Mouse (Mus musculus): ENCODE data around the gene Opa3. TPM values are rescaled to one million over a fixed set of nuclear protein-coding genes. Genes with fewer than 3 reads are reported as not detected.

The Opa3 gene
- total and polyA plus RNA-seq, 3 experiments: 9.4 to 21.2 (median 11.9) TPM

DNA sequence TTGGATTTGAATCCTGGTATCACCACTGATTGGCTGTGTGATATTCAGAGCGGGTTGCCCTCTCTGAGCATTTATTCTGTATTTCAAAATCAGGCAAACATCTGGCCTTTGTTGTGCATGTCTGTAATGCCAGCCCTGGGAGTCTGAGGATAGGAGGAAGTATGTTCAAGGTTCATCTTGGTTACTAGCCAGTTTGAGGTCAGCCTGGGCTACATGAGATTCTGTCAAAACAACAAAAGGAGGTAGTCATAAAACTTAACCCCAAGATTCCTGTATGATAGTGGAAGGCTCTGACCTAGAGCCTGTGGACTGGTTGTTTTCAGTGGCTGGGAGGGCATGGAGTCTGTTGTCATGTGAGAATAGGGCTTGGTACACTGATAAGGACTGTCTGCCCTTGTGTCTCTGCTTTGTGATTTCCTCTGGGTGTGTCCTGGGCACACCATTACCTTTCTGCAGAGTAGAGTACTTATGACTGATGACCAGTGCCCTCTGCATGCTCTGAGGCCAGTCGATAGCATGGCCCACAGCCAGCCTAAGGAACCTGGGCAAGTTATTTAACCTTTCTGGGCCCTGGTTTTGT lies 7.0 kb downstream of the Opa3 start:
- Histone ChIP-seq H3K4me3 (replicated peaks in 1 of 3; ENCODE audit: low read depth in 2 of 3, low read length in 2 of 3, poor library complexity in 1 of 3) (no peak overlapping the region), H3K27ac (ENCODE audit: insufficient read depth, low read depth) (no peak overlapping the region; the same call in 1 of the 2 replicates), H3K9ac (ENCODE audit: insufficient read depth, low read depth) (no peak overlapping the region), H3K27me3 (replicated peaks) (no peaks in the 10 kb centered on the region), H3K9me3 (replicated peaks; ENCODE audit: low read length) (no peaks in the 10 kb centered on the region), H3K36me3 (replicated peaks in 1 of 2; ENCODE audit: control insufficient read depth in 1 of 2, insufficient read depth in 1 of 2, low read length in 1 of 2) (peaks cover 0 to 54% of the 10 kb centered on the region in 2 experiments), H3K79me2 (replicated peaks; ENCODE audit: control insufficient read depth, extremely low read depth, insufficient read depth, poor library complexity, severe bottlenecking) (peaks cover 3% of the 10 kb centered on the region), H3K4me2 (ENCODE audit: insufficient read depth, low read depth, poor library complexity, severe bottlenecking) (no peak overlapping the region), H3K4me1 (ENCODE audit: control insufficient read depth in 1 of 2, insufficient read depth in 2 of 2) (peaks cover 0 to 31% of the 10 kb centered on the region in 2 experiments; a peak in 2 of 4 replicates)
- dilution Hi-C loops (cut with MboI; ENCODE audit: extremely low pct_ligation_motif_present, extremely low pct_unique_long_range_greater_than_20kb, low sequenced_read_pairs) (no loop called here), in situ Hi-C loops (cut with MboI; ENCODE audit: low pct_ligation_motif_present, low pct_unique_long_range_greater_than_20kb, low sequenced_read_pairs) (no loop called here)
- DNase-seq (ENCODE audit: extremely low read depth): no peak
- TF ChIP-seq POLR2A (IDR thresholded peaks at IDR 0.05; ENCODE audit: low read depth, low read length) (no peak), MEF2A (IDR thresholded peaks at IDR 0.05; ENCODE audit: borderline replicate concordance, low read depth, low read length) (no peak), ZC3H11A (IDR thresholded peaks at IDR 0.05; ENCODE audit: low read depth, low read length) (no peak)

DNA sequence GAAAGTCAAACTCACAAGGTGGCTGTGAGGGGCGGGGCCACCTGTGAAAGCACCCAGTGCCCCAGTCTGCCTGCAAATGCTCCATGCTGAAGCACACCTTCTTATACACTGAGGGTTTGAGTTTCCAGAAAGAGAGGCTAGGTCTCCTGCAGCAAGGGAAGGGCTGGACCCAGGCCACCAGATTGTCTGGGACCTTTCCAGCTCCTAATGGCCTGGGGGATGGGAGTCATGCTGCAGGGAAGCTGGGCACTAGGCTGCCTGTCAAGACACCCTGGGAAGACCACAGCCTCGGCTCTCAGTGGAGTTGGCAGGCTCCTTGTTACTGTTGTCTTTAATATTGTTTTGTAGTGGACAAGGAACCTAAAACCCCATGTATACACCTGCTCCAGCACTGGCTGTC lies 8.3 kb downstream of the Opa3 start:
- no peak for TF ChIP-seq CHD1 (IDR thresholded peaks at IDR 0.05; ENCODE audit: low read depth, low read length)
- TF ChIP-seq MEF2A (IDR thresholded peaks at IDR 0.05; ENCODE audit: borderline replicate concordance, low read depth, low read length): no peak
- no peak for TF ChIP-seq CTCF (conservative IDR thresholded peaks at IDR 0.05 in 1 of 2, IDR thresholded peaks at IDR 0.05 in 1 of 2; ENCODE audit: low read depth in 2 of 2, low read length in 2 of 2)
- TF ChIP-seq MXI1 (IDR thresholded peaks at IDR 0.05; ENCODE audit: low read depth, low read length): no peak
- TF ChIP-seq USF2 (conservative IDR thresholded peaks at IDR 0.05; ENCODE audit: low read depth, low read length): no peak
- TF ChIP-seq ETS1 (conservative IDR thresholded peaks at IDR 0.05; ENCODE audit: low read depth, low read length): no peak
- TF ChIP-seq SIN3A (IDR thresholded peaks at IDR 0.05; ENCODE audit: low read length): no peak
- no peak for TF ChIP-seq SMC3 (IDR thresholded peaks at IDR 0.05; ENCODE audit: low read depth, low read length)
- TF ChIP-seq ZC3H11A (IDR thresholded peaks at IDR 0.05; ENCODE audit: low read depth, low read length): no peak
- H3K27me3 ChIP-seq (replicated peaks): no peaks in the 10 kb centered on the region
- H3K4me2 ChIP-seq (ENCODE audit: insufficient read depth, low read depth, poor library complexity, severe bottlenecking): no peak overlapping the region
- DNase-seq (ENCODE audit: extremely low read depth): no peak
- H3K9ac ChIP-seq (ENCODE audit: insufficient read depth, low read depth): no peak overlapping the region
- in situ Hi-C loops (cut with MboI; ENCODE audit: low pct_ligation_motif_present, low pct_unique_long_range_greater_than_20kb, low sequenced_read_pairs) (no loop called here), dilution Hi-C loops (cut with MboI; ENCODE audit: extremely low pct_ligation_motif_present, extremely low pct_unique_long_range_greater_than_20kb, low sequenced_read_pairs) (no loop called here)
- no peak overlapping the region for H3K27ac ChIP-seq (ENCODE audit: insufficient read depth, low read depth)
- peaks cover 0 to 51% of the 10 kb centered on the region in 2 experiments for H3K36me3 ChIP-seq (replicated peaks in 1 of 2; ENCODE audit: control insufficient read depth in 1 of 2, insufficient read depth in 1 of 2, low read length in 1 of 2)
- H3K4me3 ChIP-seq (replicated peaks in 1 of 3; ENCODE audit: low read depth in 2 of 3, low read length in 2 of 3, poor library complexity in 1 of 3): no peak overlapping the region
- no peaks in the 10 kb centered on the region for H3K9me3 ChIP-seq (replicated peaks; ENCODE audit: low read length)
- peaks cover 3% of the 10 kb centered on the region for H3K79me2 ChIP-seq (replicated peaks; ENCODE audit: control insufficient read depth, extremely low read depth, insufficient read depth, poor library complexity, severe bottlenecking)
- H3K4me1 ChIP-seq (ENCODE audit: control insufficient read depth in 1 of 2, insufficient read depth in 2 of 2): peaks cover 0 to 20% of the 10 kb centered on the region in 2 experiments; a peak in 2 of 4 replicates

DNA sequence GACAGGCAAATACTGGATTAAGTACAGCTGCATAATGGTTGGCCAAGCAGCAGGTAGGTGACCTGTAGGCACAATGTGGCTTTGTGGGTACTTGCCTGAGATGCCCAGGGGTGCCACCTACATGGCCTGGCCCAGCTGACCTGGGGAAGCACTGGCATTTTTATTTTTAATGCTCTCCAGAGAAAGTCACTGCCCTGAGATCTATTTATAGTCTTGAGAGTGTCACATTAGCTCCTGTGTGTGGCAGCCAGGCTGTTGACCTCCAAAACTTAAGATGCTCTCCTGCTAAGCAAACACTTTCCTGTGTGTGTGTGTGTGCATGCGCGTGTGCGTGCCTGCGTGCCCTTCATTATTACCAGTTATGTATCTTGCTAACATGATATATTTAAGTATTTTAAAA lies 10.2 kb downstream of the Opa3 start:
- in situ Hi-C loops (cut with MboI; ENCODE audit: low pct_ligation_motif_present, low pct_unique_long_range_greater_than_20kb, low sequenced_read_pairs): no loop called here
- DNase-seq (ENCODE audit: extremely low read depth): no peak
- TF ChIP-seq TBP (conservative IDR thresholded peaks at IDR 0.05; ENCODE audit: low read depth, low read length) (no peak), PAX5 (IDR thresholded peaks at IDR 0.05; ENCODE audit: low read length) (no peak), CHD2 (IDR thresholded peaks at IDR 0.05; ENCODE audit: low read length) (no peak), UBTF (IDR thresholded peaks at IDR 0.05; ENCODE audit: low read depth, low read length) (no peak), MYC (IDR thresholded peaks at IDR 0.05; ENCODE audit: low read depth, low read length) (no peak), POLR2AphosphoS2 (IDR thresholded peaks at IDR 0.05; ENCODE audit: low read depth, low read length) (no peak), ELF1 (IDR thresholded peaks at IDR 0.05; ENCODE audit: low read depth, low read length) (no peak), MAFK (IDR thresholded peaks at IDR 0.05; ENCODE audit: insufficient replicate concordance, low read length) (no peak), MXI1 (IDR thresholded peaks at IDR 0.05; ENCODE audit: low read depth, low read length) (no peak), TCF12 (IDR thresholded peaks at IDR 0.05; ENCODE audit: low read depth, low read length) (no peak), ZKSCAN1 (IDR thresholded peaks at IDR 0.05; ENCODE audit: borderline replicate concordance, low read depth, low read length) (no peak), IRF4 (IDR thresholded peaks at IDR 0.05; ENCODE audit: low read depth, low read length) (no peak), RCOR1 (conservative IDR thresholded peaks at IDR 0.05; ENCODE audit: low read depth, low read length) (no peak), ETS1 (conservative IDR thresholded peaks at IDR 0.05; ENCODE audit: low read depth, low read length) (no peak), KAT2A (IDR thresholded peaks at IDR 0.05; ENCODE audit: insufficient replicate concordance, low read length) (no peak), JUND (conservative IDR thresholded peaks at IDR 0.05; ENCODE audit: low read depth, low read length) (no peak), RAD21 (IDR thresholded peaks at IDR 0.05; ENCODE audit: low read depth, low read length) (no peak)
- Histone ChIP-seq H3K79me2 (replicated peaks; ENCODE audit: control insufficient read depth, extremely low read depth, insufficient read depth, poor library complexity, severe bottlenecking) (peaks cover 3% of the 10 kb centered on the region), H3K27me3 (replicated peaks) (no peaks in the 10 kb centered on the region), H3K9ac (ENCODE audit: insufficient read depth, low read depth) (no peak overlapping the region), H3K36me3 (replicated peaks in 1 of 2; ENCODE audit: control insufficient read depth in 1 of 2, insufficient read depth in 1 of 2, low read length in 1 of 2) (peaks cover 0 to 39% of the 10 kb centered on the region in 2 experiments), H3K27ac (ENCODE audit: insufficient read depth, low read depth) (no peak overlapping the region), H3K4me3 (replicated peaks in 1 of 3; ENCODE audit: low read depth in 2 of 3, low read length in 2 of 3, poor library complexity in 1 of 3) (no peak overlapping the region), H3K9me3 (replicated peaks; ENCODE audit: low read length) (no peaks in the 10 kb centered on the region), H3K4me1 (ENCODE audit: control insufficient read depth in 1 of 2, insufficient read depth in 2 of 2) (peaks cover 0 to 20% of the 10 kb centered on the region in 2 experiments; a peak in 2 of 4 replicates), H3K4me2 (ENCODE audit: insufficient read depth, low read depth, poor library complexity, severe bottlenecking) (no peak overlapping the region)
- dilution Hi-C loops (cut with MboI; ENCODE audit: extremely low pct_ligation_motif_present, extremely low pct_unique_long_range_greater_than_20kb, low sequenced_read_pairs): no loop called here
